Mouse (Mus musculus) kidney, postnatal 25 days (tissue): ENCODE measurements around the gene Krt34.

Experiments
- DNase-seq, 2 experiments: peaks; one replicate each; pipeline ENCODE4 v3.0.0; 2021; ENCODE audit warnings: mixed read lengths in 2 of 2

Krt34 gene

GRCm38 (mm10) chr11:100041454-100041853 is at the start of gene Krt34:
TSS of gene Krt34 (minus strand) at chr11:100041554.
- no peak for DNase-seq

- DNase-seq = no peak
These were observed 47.1 kb upstream of the Krt34 start for GRCm38 (mm10) chr11:100088378-100089025.

- no peak for DNase-seq
These were observed 46.5 kb upstream of the Krt34 start, which contains the start of gene Krt32 for GRCm38 (mm10) chr11:100087861-100088260. TSS of gene Krt32 (minus strand) at chr11:100088226.

- DNase-seq = no peak
These were observed 32.5 kb upstream of the Krt34 start for GRCm38 (mm10) chr11:100073873-100074272.

- no peak for DNase-seq
These were observed 26.1 kb upstream of the Krt34 start for GRCm38 (mm10) chr11:100067293-100068036.

GRCm38 (mm10) chr11:100066236-100067010 is 25.1 kb upstream of the Krt34 start:
- no peak for DNase-seq

GRCm38 (mm10) chr11:100058875-100059274 is 17.5 kb upstream of the Krt34 start:
- DNase-seq = no peak

- no peak for DNase-seq
These were observed 14.6 kb upstream of the Krt34 start for GRCm38 (mm10) chr11:100055686-100056655.

GRCm38 (mm10) chr11:100050451-100050850 is 9.1 kb upstream of the Krt34 start, which contains the start of gene Krt31:
TSS of gene Krt31 (minus strand) at chr11:100050551.
- no peak for DNase-seq

- no peak for DNase-seq
These were observed 5.8 kb upstream of the Krt34 start for GRCm38 (mm10) chr11:100047193-100047592.

- no peak for DNase-seq
These were observed 5.0 kb upstream of the Krt34 start for GRCm38 (mm10) chr11:100046303-100046866.

GRCm38 (mm10) chr11:100029768-100030167 is 11.6 kb downstream of the Krt34 start, which contains the start of gene Krt33b:
TSS of gene Krt33b (minus strand) at chr11:100029868.
- DNase-seq = no peak

GRCm38 (mm10) chr11:100021438-100021837 is 19.9 kb downstream of the Krt34 start:
- no peak for DNase-seq

- DNase-seq = no peak
These were observed 21.9 kb downstream of the Krt34 start for GRCm38 (mm10) chr11:100019466-100019865.

GRCm38 (mm10) chr11:100016112-100016511 is 25.2 kb downstream of the Krt34 start, which contains the start of gene Krt33a:
TSS of gene Krt33a (minus strand) at chr11:100016212.
- DNase-seq = no peak

- DNase-seq = no peak
These were observed 27.6 kb downstream of the Krt34 start for GRCm38 (mm10) chr11:100013691-100014171.

GRCm38 (mm10) chr11:100010682-100011081 is 30.7 kb downstream of the Krt34 start:
- DNase-seq = no peak

GRCm38 (mm10) chr11:100008336-100008735 is 33.0 kb downstream of the Krt34 start:
- DNase-seq = no peak

GRCm38 (mm10) chr11:100006624-100007023 is 34.7 kb downstream of the Krt34 start:
- no peak for DNase-seq

- no peak for DNase-seq
These were observed 35.4 kb downstream of the Krt34 start for GRCm38 (mm10) chr11:100005905-100006304.

GRCm38 (mm10) chr11:100004846-100005245 is 36.5 kb downstream of the Krt34 start:
- peak; percentile 39 to 58 for DNase-seq
